Mouse (Mus musculus): ENCODE data around the gene Slc39a11. TPM values are rescaled to one million over a fixed set of nuclear protein-coding genes. Genes with fewer than 3 reads are reported as not detected.

Gene Slc39a11
- total RNA-seq, 4 experiments from 2014 or later = 14.6 to 16.7 (median 16.2) TPM

DNA sequence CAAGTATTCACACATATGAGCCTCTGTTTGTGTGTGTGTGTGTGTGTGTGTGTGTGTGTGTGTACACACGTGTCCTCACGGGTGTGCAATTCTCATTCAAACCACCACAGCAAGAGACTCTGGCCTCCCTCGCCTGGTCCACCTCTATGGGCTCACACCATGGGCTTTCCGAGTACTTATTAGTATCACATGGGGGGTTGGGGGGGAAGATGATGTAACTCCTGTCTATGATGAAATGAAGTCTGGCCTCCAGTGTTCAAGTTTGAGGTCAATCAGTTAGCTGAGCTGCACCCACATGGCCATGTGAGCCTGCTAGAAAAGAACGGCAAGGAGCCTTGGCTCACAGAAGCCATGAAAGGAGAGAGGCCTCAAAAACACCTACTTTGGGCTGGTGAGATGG, 16.5 kb downstream of the Slc39a11 start:
- DNase-seq (ENCODE audit: low spot score in 2 of 2) = no peak

DNA sequence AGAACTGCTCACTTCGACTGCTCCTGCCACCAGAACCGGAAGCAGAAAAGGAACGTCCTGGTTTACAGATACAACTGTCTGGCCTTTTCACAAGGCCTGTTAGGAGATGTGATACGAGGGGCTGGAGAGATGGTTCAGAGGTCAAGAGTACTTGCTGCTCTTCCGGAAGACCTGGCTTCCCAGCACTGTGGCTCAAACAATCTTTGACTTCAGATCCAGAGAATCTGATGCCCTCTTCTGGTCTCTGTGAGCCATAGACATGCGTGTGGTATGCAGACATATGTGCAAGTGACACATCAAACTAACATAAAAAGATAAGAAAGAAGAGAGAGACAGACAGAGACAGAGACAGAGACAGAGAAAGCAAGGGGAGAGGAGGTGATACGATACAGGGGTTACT, 17.6 kb downstream of the Slc39a11 start:
- no peak for DNase-seq (ENCODE audit: low spot score in 2 of 2)

DNA sequence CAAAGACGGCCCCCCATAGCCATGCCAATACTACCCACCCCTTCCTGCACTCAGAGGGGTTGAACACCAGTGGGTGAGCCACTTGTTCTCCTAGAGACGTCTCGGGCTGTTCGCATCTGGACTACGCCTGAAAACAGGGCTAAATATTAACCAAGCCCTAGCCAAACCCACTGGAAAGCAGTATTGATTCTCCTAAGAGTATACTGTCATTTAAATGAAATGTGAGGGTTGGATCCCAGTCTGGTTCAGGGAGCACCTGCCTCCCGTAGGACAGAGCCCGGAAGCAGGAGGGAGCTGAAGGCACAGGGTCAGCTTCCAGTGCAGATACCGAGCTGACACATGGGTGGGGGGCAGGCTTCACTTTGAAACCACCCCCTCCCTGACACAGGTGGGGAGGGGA, 18.0 kb downstream of the Slc39a11 start:
- DNase-seq (ENCODE audit: low spot score in 2 of 2) = no peak

- DNase-seq (ENCODE audit: low spot score in 2 of 2) = no peak
Observed at GRCm38 (mm10) chr11:113631302-113631701, 18.6 kb downstream of the Slc39a11 start.

DNA sequence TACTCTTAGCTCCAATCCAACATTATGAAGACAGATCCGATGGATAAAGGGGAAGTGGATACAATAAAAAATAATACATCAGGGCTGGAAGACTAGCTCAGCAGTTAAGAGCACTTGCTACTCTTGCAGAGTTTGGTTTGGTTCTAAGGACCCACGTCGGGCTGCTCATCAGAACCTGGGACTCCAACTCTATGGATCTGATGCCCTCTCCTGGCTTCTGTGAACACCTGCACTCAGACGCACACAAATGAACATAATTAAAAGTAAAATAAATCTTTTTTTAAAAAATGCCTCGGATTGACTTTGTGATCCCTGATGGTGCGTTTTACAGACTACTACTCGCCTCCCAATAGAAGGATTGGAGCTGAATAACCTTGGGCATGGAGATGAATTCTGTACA, 19.2 kb downstream of the Slc39a11 start:
- DNase-seq (ENCODE audit: low spot score in 2 of 2) = no peak

GRCm38 (mm10) chr11:113627785-113628184, 22.1 kb downstream of the Slc39a11 start:
- DNase-seq (ENCODE audit: low spot score in 2 of 2) = no peak

DNA sequence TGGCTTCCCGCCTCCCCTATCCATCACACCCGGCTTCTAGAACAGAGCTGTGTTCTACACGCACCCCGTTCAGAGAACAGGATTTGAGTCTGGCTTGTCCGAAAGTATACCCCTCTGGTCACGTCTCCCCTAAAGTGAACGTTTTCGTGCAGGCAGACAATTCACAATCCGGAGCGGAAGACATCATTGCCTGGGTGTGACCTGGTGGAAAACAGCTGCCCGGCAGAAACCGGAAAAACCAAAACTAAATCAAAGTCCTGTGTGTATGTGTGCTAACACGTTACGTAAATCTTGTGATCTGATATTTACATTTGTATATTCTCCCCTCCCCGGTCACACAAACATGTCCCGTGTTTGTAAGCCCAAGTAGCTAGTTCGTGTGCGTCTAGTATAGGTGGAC, 24.4 kb downstream of the Slc39a11 start:
- DNase-seq (ENCODE audit: low spot score in 2 of 2) = no peak

GRCm38 (mm10) chr11:113622028-113622427, 27.9 kb downstream of the Slc39a11 start:
- no peak for DNase-seq (ENCODE audit: low spot score in 2 of 2)

DNA sequence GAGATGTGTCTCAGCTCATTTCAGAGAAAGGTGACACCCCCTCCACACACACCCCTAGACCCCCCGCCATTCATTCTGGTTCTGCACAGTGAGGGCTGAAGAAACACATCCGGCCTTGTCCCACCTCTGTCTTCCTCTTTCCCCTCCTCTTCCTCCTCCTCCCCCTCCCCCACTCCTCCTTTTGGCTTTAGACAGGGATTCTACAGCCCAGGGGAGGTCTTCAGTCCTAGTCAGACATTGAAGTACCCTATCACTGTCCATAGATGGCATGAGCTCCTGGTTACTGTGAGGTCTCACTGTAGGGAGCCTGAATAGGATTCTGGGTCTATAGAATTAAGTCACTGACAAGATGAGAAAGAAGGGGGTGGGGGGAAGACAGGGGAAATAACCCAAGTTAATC, 28.9 kb downstream of the Slc39a11 start:
- DNase-seq (ENCODE audit: low spot score in 2 of 2) = no peak

DNA sequence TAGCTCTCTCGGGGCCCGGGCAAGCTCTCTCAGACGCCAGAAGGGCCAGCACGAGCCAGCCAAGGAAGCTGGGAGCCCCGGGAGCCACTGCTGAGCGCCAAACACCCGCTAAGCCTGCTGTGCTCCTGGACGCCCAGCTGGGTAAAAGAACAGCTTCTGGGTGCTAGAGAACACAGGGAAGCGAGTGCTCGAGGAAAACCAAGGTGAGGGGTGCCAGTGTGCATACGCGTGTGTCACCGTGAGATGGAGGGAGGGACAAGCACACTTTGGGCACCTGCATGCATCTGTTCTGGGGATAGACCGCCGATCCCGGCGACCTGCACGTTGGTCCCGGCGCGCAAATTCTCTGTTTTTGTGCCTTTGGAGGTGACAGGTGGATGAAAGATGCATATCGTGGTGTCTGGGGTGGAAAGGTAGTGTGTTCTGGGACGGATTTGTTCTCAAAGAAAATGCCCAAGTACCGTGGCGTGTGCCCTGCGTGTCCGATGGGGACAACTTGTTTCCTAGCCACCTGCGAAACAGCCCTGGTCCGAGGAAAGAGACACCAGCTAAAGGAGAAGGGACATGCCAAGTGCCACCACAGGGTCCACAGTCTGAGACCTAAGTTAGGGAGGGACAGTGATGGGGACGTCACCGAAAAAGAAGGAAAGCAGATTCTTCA, 30.3 kb downstream of the Slc39a11 start:
- no peak for DNase-seq (ENCODE audit: low spot score in 2 of 2)

GRCm38 (mm10) chr11:113618672-113619419, 31.0 kb downstream of the Slc39a11 start, which contains the start of gene Sstr2:
Gene Sstr2, plus strand, starts transcription at chr11:113619342.
- DNase-seq (ENCODE audit: low spot score in 2 of 2) = peak; percentile 60 to 70

DNA sequence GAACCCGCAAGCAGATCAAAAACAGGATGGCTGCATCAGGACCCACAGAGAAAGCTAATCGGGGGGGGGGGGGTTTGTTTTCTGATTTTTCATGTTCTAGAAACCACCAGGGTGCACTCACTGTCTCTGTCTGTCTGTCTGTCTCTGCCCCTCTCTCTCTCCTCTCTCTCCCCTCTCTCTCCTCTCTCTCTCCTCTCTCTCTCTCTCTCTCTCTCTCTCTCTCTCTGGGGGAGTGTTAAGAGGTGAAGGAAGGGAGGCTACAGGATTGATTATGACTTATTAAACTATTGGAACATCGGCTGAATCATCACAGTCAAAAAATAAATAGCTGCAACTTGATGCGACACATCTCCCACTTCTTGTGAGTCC, 31.6 kb downstream of the Slc39a11 start:
- DNase-seq (ENCODE audit: low spot score in 2 of 2) = no peak

GRCm38 (mm10) chr11:113617132-113617911, 32.6 kb downstream of the Slc39a11 start:
- DNase-seq (ENCODE audit: low spot score in 2 of 2) = peak in 1 of 2 experiments; percentile 34

DNA sequence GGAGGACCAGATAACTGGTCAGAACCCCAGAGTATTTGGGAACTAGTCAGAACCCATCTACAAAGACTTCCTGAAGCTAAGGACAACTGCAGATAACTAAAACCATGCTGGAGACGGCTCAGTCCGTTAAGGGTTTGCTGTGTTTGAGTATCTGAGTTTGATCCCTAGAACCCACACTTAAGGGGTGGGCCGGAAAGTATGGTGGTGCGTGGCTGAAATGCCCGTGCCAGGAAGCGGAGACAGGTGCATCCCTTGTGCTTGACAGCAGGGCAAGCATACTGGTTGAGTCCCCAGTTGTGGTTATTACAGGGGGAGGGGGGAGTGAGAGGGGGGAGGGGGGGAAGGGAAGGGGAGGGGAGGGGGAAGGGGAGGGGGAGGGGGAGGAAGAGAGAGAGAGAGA, 35.4 kb downstream of the Slc39a11 start:
- DNase-seq (ENCODE audit: low spot score in 2 of 2) = no peak

GRCm38 (mm10) chr11:113611664-113612611, 37.9 kb downstream of the Slc39a11 start:
- DNase-seq (ENCODE audit: low spot score in 2 of 2) = peak; percentile 23 to 48

- DNase-seq (ENCODE audit: low spot score in 2 of 2) = peak in 1 of 2 experiments; percentile 38
Observed at GRCm38 (mm10) chr11:113611112-113611646, 38.7 kb downstream of the Slc39a11 start.

GRCm38 (mm10) chr11:113610266-113610665, 39.6 kb downstream of the Slc39a11 start:
- no peak for DNase-seq (ENCODE audit: low spot score in 2 of 2)

DNA sequence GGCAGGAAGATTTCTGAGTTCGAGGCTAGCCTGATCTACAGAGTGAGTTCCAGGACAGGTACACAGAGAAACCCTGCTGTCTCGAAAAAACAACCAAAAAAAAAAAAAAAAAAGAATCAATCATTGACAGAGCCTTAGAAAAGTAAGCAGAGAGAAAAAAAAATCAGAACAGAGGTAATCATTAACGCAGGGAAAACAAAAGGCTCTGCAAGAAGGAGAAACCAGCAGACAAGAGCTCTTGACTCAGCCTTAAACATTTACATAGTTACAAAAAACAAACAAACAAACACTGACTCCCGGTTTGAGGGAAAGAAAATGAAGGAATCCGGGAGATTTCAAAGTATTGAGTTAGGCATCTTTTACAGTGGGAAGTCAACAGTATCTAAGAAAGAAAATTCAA, 40.3 kb downstream of the Slc39a11 start:
- no peak for DNase-seq (ENCODE audit: low spot score in 2 of 2)

- no peak for DNase-seq (ENCODE audit: low spot score in 2 of 2)
Observed at GRCm38 (mm10) chr11:113607556-113607955, 42.3 kb downstream of the Slc39a11 start.

DNA sequence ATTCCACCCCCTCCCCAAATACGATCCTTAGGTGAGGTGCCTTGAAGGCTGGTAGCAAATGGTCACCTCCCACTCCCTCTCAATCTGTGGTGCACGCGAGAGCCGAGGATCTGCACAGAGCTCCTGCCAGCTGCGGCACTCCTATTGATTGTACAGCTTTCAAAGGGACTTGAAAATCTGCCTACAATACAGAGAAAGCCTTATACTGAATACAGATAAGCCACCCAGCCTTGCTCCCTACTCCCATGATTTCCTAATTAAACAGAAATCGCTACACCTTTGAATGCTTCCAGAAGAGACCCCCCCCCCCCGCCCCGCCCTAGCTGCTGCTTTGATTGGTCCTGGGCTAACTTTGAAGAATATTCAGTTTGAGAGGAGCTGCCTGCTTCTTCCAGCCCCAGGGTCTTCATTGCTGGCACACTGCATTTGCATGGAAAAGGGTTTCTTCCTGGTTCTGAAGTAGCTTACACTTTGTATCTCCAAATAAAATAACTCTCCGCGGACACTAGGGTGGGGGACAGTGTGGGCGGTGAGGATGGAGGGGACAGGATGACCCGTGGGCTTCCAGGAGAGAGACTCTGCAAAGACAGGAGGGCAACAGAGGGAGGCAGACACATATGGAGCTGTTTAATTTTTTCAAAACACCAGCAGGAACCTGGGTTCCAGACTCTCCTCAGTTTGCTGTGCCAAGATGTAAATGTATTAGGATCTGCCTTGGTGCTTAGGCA, 48.1 kb downstream of the Slc39a11 start:
- DNase-seq (ENCODE audit: low spot score in 2 of 2) = no peak
